Mouse (Mus musculus) heart, embryonic 11.5 days (tissue): ENCODE measurements around the gene Sh3pxd2a. TPM values are rescaled to one million over a fixed set of nuclear protein-coding genes. Genes with fewer than 3 reads are reported as not detected.

ENCODE experiments used
- ATAC-seq: fragments of 200-750 bp; cut with Nextera tagmentation; replicated peaks from 2 replicates; pipeline ENCODE4 v1.8.0; 2017; ENCODE audit warnings: moderate library complexity; ENCODE audit not compliant: insufficient number of reproducible peaks, low FRiP score, low TSS enrichment
- H3K27ac ChIP-seq: fragments of 300-500 bp; sonication (generic); 2 replicates; pipeline ENCODE4 v1.5.1; 2014; ENCODE audit warnings: mild to moderate bottlenecking, low read depth, low read length
- H3K27me3 ChIP-seq: fragments of 300-500 bp; sonication (generic); 2 replicates; pipeline ENCODE4 v1.6.1; 2014; ENCODE audit warnings: mild to moderate bottlenecking, low read length, mixed read lengths; ENCODE audit not compliant: control insufficient read depth, insufficient read depth
- H3K36me3 ChIP-seq: fragments of 300-500 bp; sonication (generic); 2 replicates; pipeline ENCODE4 v1.6.1; 2014; ENCODE audit warnings: mild to moderate bottlenecking, low read length, moderate library complexity, mixed read lengths; ENCODE audit not compliant: control insufficient read depth, insufficient read depth
- H3K4me1 ChIP-seq: fragments of 300-500 bp; sonication (generic); 2 replicates; pipeline ENCODE4 v1.6.1; 2014; ENCODE audit warnings: low read length; ENCODE audit not compliant: control insufficient read depth, insufficient read depth
- H3K4me2 ChIP-seq: fragments of 300-500 bp; sonication (generic); 2 replicates; pipeline ENCODE4 v1.6.1; 2014; ENCODE audit warnings: mild to moderate bottlenecking, moderate library complexity
- H3K4me3 ChIP-seq: fragments of 300-500 bp; sonication (generic); 2 replicates; pipeline ENCODE4 v1.5.1; 2014; ENCODE audit warnings: low read depth, low read length
- H3K9ac ChIP-seq: fragments of 300-500 bp; sonication (generic); 2 replicates; pipeline ENCODE4 v1.6.1; 2014; ENCODE audit warnings: mild to moderate bottlenecking, low read depth, low read length, moderate library complexity
- H3K9me3 ChIP-seq: fragments of 300-500 bp; sonication (generic); replicated peaks from 2 replicates; pipeline ENCODE4 v1.6.1; 2016; ENCODE audit warnings: low read length; ENCODE audit not compliant: control insufficient read depth
- WGBS: fragments of 180-500 bp; shearing (Covaris S2); extraction: QIAGEN DNeasy Blood & Tissue Kit; methylation state at CpG from one replicate; pipeline ENCODE4 v1.1.7; 2014; ENCODE audit not compliant: insufficient replicate concordance; 5-methylcytosine and 5-hydroxymethylcytosine counted together
- polyA plus RNA-seq: library from polyadenylated mRNA; unstranded; fragments of >200 nt; fragmentation: Nextera tagmentation; extraction: Ambion mirVana; gene quantifications from 2 replicates; pipeline ENCODE4 v1.2.1, GENCODE M21; 2014

The Sh3pxd2a gene
- polyA plus RNA-seq, 1 experiment from 2014 or later, result 10.1 TPM

GRCm38 (mm10) chr19:47432339-47432738 is 31.9 kb downstream of the Sh3pxd2a start:
- Histone ChIP-seq H3K9me3 (0 out of 2 replicates have a peak, but pooled peaks cover 2% of the 10 kb centered on the region), H3K4me2 (peak overlapping the region; percentile 19), H3K27me3 (no peaks in the 10 kb centered on the region), H3K36me3 (no peaks in the 10 kb centered on the region), H3K4me3 (no peak overlapping the region), H3K4me1 (peaks cover 48% of the 10 kb centered on the region), H3K27ac (peak overlapping the region; percentile 80), H3K9ac (0 out of 2 replicates have a peak overlapping the region, but pooled peaks have one; percentile 39)
- 41% methylated on average over 10 of the region's 10 CpGs for WGBS
- no peak for ATAC-seq

- peak; percentile 76 for ATAC-seq
- H3K36me3 ChIP-seq, result no peaks in the 10 kb centered on the region
- 43% methylated on average over 11 of the region's 11 CpGs for WGBS
- no peaks in the 10 kb centered on the region for H3K27me3 ChIP-seq
- peak overlapping the region; percentile 80 for H3K27ac ChIP-seq
- H3K9ac ChIP-seq, result 0 out of 2 replicates have a peak overlapping the region, but pooled peaks have one; percentile 43
- peaks cover 51% of the 10 kb centered on the region for H3K4me1 ChIP-seq
- H3K4me2 ChIP-seq, result peak overlapping the region; percentile 19; the same call in 1 of the 2 replicates
- no peak overlapping the region for H3K4me3 ChIP-seq
- 0 out of 2 replicates have a peak, but pooled peaks cover 2% of the 10 kb centered on the region for H3K9me3 ChIP-seq
Observed at GRCm38 (mm10) chr19:47431189-47431931, 32.8 kb downstream of the Sh3pxd2a start.

GRCm38 (mm10) chr19:47430160-47430559 is 34.0 kb downstream of the Sh3pxd2a start:
- Histone ChIP-seq H3K36me3 (no peaks in the 10 kb centered on the region), H3K4me3 (no peak overlapping the region), H3K9ac (no peak overlapping the region), H3K4me2 (no peak overlapping the region), H3K27me3 (no peaks in the 10 kb centered on the region), H3K4me1 (peaks cover 51% of the 10 kb centered on the region), H3K27ac (no peak overlapping the region), H3K9me3 (0 out of 2 replicates have a peak, but pooled peaks cover under 1% of the 10 kb centered on the region)
- no peak for ATAC-seq
- 95% methylated on average over 2 of the region's 2 CpGs for WGBS

- peaks cover 51% of the 10 kb centered on the region for H3K4me1 ChIP-seq
- WGBS, result 84% methylated on average over 3 of the region's 3 CpGs
- H3K4me2 ChIP-seq, result peak overlapping the region; percentile 33
Observed at GRCm38 (mm10) chr19:47429245-47429644, 35.0 kb downstream of the Sh3pxd2a start.

GRCm38 (mm10) chr19:47428794-47429193 is 35.4 kb downstream of the Sh3pxd2a start:
- Histone ChIP-seq H3K27ac (peak overlapping the region; percentile 74), H3K4me1 (peaks cover 51% of the 10 kb centered on the region), H3K4me3 (no peak overlapping the region), H3K36me3 (no peaks in the 10 kb centered on the region), H3K27me3 (no peaks in the 10 kb centered on the region), H3K9me3 (no peaks in the 10 kb centered on the region), H3K9ac (no peak overlapping the region), H3K4me2 (peak overlapping the region; percentile 33)
- WGBS, result 23% methylated on average over 7 of the region's 7 CpGs
- ATAC-seq, result peak; percentile 57; the same call in 1 of the 2 replicates

More at GRCm38 (mm10) chr19:47429245-47429644, 35.0 kb downstream of the Sh3pxd2a start:
- no peaks in the 10 kb centered on the region for H3K27me3 ChIP-seq
- no peaks in the 10 kb centered on the region for H3K9me3 ChIP-seq
- H3K9ac ChIP-seq, result no peak overlapping the region
- H3K27ac ChIP-seq, result peak overlapping the region; percentile 74
- H3K36me3 ChIP-seq, result no peaks in the 10 kb centered on the region
- ATAC-seq, result no peak
- H3K4me3 ChIP-seq, result no peak overlapping the region

- peak overlapping the region; percentile 33 for H3K4me2 ChIP-seq
Observed at GRCm38 (mm10) chr19:47427841-47428789, 36.1 kb downstream of the Sh3pxd2a start.

GRCm38 (mm10) chr19:47423632-47424031 is 40.6 kb downstream of the Sh3pxd2a start:
- ATAC-seq, result no peak
- no peak overlapping the region for H3K4me2 ChIP-seq

More at GRCm38 (mm10) chr19:47427841-47428789, 36.1 kb downstream of the Sh3pxd2a start:
- H3K4me3 ChIP-seq, result no peak overlapping the region
- no peaks in the 10 kb centered on the region for H3K36me3 ChIP-seq
- 9% methylated on average over 13 of the region's 13 CpGs for WGBS
- no peaks in the 10 kb centered on the region for H3K27me3 ChIP-seq
- 0 out of 2 replicates have a peak overlapping the region, but pooled peaks have one; percentile 4 for H3K9ac ChIP-seq
- no peaks in the 10 kb centered on the region for H3K9me3 ChIP-seq
- H3K4me1 ChIP-seq, result peaks cover 50% of the 10 kb centered on the region
- peak; percentile 32; the same call in 1 of the 2 replicates for ATAC-seq
- H3K27ac ChIP-seq, result peak overlapping the region; percentile 74

More at GRCm38 (mm10) chr19:47423632-47424031, 40.6 kb downstream of the Sh3pxd2a start:
- Histone ChIP-seq H3K9me3 (no peaks in the 10 kb centered on the region), H3K4me1 (peaks cover 41% of the 10 kb centered on the region), H3K27ac (no peak overlapping the region), H3K27me3 (no peaks in the 10 kb centered on the region), H3K36me3 (no peaks in the 10 kb centered on the region), H3K9ac (no peak overlapping the region), H3K4me3 (no peak overlapping the region)
- 80% methylated on average over 7 of the region's 7 CpGs for WGBS
